Mouse (Mus musculus): ENCODE data around the gene Ddb1.
A peak's percentile ranks its signal among the peaks of the same experiment; 100 is the strongest.

The Ddb1 gene

DNA sequence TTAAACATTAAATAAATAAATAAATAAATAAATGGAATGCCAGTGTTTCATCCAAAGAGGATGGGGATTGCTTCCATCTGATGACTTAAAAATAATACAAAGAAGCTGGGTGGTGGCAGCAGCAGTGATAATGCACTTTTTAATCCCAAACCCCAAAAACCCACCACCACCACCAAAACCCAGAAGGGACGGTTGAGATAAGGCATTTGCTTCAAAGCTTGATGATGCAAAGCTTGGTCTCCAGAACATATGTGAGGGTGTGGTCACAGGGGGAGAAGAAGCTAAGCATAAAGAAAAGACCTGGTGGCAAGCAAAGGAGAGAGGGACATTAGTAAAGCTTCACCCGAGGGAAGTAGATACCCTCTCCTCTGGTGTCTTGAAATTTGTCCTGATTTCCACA, 56.8 kb downstream of the Ddb1 start:
- no peak for DNase-seq (ENCODE audit: low read depth, low spot score)

DNA sequence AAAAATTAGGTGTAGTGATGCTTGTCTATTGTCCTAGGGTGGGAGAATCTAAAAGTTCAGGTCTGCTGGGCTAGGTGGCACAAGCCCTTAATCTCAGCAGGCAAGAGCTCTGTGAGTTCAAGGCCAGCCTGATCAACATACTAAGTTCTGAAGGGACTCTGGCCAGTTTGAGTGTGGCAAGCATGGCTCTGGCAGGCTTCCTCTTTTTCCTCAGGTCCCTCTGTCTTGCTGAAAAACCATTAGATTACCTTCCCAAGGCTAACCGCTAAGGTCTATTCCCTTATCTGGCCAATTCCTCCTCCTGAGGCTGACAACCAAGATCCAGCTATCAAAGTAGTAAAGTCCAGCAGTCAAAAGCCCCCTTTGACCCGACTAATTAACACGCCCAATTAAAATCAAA, 57.5 kb downstream of the Ddb1 start:
- no peak for DNase-seq (ENCODE audit: low read depth, low spot score)

DNA sequence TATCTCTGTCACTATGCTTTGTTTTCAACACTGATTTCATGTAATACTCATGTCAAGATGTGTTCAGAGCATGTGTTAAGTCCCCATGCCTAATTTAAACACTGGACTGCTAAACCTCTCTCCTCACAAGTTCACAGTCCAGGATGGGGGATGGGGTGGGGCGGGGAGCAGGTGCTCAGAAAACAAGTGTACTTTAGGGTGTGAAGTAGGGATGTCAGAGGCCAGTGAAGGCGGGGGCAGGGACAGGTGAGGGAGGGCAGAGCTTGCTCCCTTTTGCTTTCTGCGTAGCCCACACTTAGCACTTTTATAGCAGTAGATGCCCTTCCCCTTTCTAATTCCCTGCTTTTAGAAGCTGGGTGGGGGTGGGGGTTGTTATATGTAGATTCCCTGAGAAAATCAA, 60.0 kb downstream of the Ddb1 start:
- no peak for DNase-seq (ENCODE audit: low read depth, low spot score)

DNA sequence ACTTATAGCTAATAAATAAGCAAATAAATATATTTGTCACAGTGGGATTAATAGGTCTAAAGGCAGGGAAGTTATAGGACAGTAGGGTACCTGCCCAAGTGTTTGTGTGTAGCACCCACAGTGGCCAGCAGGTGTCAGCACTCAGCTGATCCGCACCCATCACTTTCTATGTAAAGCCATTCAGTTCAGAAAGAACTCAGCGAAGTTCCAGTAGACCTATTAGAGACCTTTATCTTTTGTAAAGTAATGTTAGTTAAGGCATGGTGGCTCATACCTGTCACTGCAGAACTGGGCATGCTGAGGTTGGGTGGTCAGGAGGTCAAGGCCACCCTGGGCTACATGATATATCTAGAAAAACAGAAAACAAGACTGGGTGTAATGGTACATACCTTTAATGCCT, 60.4 kb downstream of the Ddb1 start:
- peak; percentile 45 for DNase-seq (ENCODE audit: low read depth, low spot score)

DNA sequence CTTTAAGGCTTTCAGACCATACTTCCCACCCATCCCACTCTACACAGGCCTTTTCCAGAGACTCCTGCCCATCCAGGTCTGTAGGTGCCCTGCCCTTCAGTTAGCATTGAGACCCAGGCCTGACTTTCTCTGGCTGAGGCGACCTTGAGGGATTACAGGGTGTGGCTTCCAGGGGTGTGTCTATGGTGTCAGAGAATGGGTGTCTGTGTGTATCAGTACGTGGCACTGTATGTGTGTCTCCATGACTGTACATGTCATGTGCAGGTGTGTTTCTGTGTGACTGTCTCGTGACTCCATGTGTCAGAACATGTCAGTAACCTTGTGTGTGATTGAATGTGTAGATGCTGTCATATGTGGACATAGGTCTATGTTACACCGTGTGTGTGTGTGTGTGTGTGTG, 66.2 kb downstream of the Ddb1 start:
- no peak for DNase-seq (ENCODE audit: low read depth, low spot score)

DNA sequence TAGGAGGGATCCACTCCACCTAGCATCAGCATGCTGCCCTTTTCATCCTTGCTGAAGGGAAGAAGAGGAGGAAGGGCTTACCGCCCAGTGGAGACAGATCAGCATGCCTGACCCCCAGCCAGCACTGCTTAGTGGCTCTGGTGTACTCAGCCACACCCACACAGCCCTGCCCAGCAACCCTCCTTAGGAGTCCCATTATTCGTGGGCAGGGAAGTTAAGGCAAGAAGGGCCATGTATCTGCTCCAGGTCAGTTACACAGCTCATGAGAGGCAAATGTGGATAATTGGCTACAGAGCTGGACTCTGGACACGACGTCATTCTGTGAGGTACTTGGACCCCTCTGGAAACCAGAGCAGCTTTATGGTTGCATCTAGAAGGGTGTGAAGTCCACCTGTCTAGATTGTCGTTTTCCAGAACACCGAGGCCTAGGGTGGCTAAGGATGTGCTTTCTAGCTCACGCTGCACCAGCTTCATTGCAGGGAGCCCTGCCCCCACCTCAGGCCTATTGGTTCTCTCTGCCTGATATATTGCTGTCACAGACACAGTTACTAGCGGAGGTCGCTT, 66.8 kb downstream of the Ddb1 start:
- no peak for DNase-seq (ENCODE audit: low read depth, low spot score)

DNA sequence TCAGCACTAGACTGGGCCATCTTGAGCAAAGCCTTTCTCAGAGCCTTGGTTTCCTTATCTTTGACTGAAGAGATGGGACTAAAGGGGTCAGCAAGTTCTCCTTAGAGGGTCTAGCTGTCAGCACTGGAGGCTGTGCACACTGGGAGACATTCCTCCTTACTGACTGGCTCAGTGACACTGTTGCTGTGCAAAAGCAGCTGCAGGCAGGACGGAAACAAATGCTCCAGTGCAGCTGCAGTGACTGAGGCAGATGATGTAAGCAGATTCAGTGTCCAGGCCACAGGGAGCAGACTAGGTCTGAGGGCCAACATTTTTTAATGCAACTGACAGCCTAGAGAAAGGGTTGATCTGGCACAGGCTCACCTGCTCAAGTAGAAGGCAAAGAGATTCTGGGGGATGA, 68.1 kb downstream of the Ddb1 start:
- no peak for DNase-seq (ENCODE audit: low read depth, low spot score)

DNA sequence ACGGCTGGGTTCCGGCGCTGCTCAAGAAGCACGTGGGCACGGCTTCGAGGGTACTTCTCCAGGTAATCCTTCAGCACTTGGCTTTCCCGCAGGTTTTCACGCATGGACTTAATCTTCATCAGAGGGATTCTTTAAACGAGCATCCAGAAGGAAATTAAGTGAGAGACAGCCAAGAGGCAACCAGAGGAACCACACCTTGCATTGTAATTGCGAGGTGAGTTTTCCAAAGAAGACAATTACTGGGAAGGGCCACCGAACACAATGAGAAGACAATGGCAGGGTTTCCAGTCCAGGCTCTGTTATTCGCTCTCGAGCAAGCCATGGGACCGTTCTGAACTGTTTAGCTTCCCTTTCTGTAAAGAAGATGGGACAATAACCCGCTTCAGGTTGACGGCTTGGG, 71.5 kb downstream of the Ddb1 start:
- DNase-seq (ENCODE audit: low read depth, low spot score) = no peak

DNA sequence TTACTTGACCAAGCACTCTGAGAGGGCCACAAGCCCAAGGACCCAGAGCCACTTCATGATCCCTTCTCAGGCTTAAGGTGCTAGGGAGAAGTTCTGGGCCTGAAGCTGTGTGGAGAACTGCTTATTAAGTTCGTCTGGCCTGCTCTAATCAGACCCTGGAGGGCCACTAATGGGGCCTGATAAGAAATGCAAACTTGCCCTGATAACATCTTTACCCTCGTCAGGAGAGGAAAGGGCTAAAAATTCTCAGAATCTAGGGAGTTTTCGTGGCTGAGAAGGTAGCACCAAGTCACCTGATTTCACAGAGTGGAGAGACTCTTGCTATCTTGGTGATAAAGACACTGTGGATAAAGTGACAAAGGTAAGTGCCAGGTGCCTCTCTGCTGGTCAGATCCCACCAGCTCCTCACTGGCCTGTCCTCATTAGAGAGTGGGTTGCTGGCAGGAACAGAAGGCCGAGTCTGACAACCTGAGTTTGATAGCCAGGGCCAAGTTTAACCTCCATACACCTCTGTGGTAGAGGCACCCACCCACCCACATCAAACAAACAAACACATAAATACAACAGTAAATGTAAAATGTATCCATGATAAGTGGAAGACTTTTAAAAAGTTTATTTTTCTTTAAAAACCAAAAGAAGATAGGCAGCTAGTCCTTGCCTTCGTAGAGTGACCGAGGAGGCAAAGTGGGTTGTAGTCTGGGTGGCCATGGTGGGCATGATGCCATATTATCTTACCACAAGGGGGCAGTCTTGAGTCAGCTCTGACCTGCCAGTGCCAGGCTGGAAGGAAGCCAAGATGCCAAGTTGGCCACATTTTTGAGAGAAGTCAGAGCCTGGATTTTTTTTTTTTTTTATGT, 73.0 kb downstream of the Ddb1 start, which contains the start of gene Pga5:
TSS of gene Pga5 (minus strand) at position 157 of the 857 bp plus-strand sequence.
- peak; percentile 60 for DNase-seq (ENCODE audit: low read depth, low spot score)

DNA sequence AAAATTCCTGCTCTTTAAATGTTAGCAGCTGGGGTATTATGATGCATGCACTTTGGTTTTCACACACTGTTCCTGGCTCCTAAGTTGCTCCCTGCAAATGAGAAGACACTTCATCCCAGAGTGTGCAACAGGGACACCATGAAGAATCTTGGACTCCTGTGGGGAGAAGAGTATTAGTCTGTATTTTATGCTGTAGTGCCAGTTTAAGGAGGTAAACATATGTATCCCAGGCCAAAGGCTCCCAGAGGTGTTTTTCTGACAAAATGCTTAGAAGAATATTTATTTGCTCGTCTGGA, 73.6 kb downstream of the Ddb1 start:
- DNase-seq (ENCODE audit: low read depth, low spot score) = no peak
